Mouse (Mus musculus): ENCODE data around the gene Manf.

Gene Manf

GRCm38 (mm10) chr9:106884306-106884705 is 7.5 kb downstream of the Manf start:
- no peak for DNase-seq

- no peak for DNase-seq
These were observed 8.7 kb downstream of the Manf start for GRCm38 (mm10) chr9:106883085-106883484.

GRCm38 (mm10) chr9:106882176-106882575 is 9.6 kb downstream of the Manf start:
- DNase-seq = no peak

GRCm38 (mm10) chr9:106881071-106881755 is 10.6 kb downstream of the Manf start:
- no peak for DNase-seq

GRCm38 (mm10) chr9:106879471-106879870 is 12.3 kb downstream of the Manf start:
- no peak for DNase-seq

GRCm38 (mm10) chr9:106876666-106877065 is 15.1 kb downstream of the Manf start:
- DNase-seq = no peak

GRCm38 (mm10) chr9:106874216-106874615 is 17.6 kb downstream of the Manf start:
- DNase-seq = no peak

- no peak for DNase-seq
These were observed 33.7 kb downstream of the Manf start for GRCm38 (mm10) chr9:106858036-106858435.

- no peak for DNase-seq
These were observed 35.1 kb downstream of the Manf start for GRCm38 (mm10) chr9:106856664-106857063.

- DNase-seq = no peak
These were observed 49.0 kb downstream of the Manf start for GRCm38 (mm10) chr9:106842800-106843199.

- no peak for DNase-seq
These were observed 51.2 kb downstream of the Manf start for GRCm38 (mm10) chr9:106840569-106840968.

GRCm38 (mm10) chr9:106822381-106823104 is 69.2 kb downstream of the Manf start:
- DNase-seq = peak; percentile 91

- peak; percentile 95 for DNase-seq
These were observed 70.0 kb downstream of the Manf start, which contains the start of gene Dcaf1 for GRCm38 (mm10) chr9:106821618-106822380. Gene Dcaf1, plus strand, starts transcription at chr9:106821874.

- DNase-seq = no peak
These were observed 70.6 kb downstream of the Manf start for GRCm38 (mm10) chr9:106821050-106821617.

GRCm38 (mm10) chr9:106819201-106819600 is 72.6 kb downstream of the Manf start:
- no peak for DNase-seq

- DNase-seq = no peak
These were observed 73.6 kb downstream of the Manf start for GRCm38 (mm10) chr9:106818191-106818590.

- no peak for DNase-seq
These were observed 85.3 kb downstream of the Manf start for GRCm38 (mm10) chr9:106806503-106806902.

GRCm38 (mm10) chr9:106790831-106791230 is 100.9 kb downstream of the Manf start:
- peak; percentile 61 for DNase-seq

- DNase-seq = no peak
These were observed 102.4 kb downstream of the Manf start for GRCm38 (mm10) chr9:106789363-106789762.

GRCm38 (mm10) chr9:106788812-106789321 is 102.9 kb downstream of the Manf start, which contains the start of gene Rad54l2:
Gene Rad54l2, minus strand, starts transcription at chr9:106789194.
- peak; percentile 71 for DNase-seq
